Mouse (Mus musculus): ENCODE data around the gene Dhx29. TPM values are rescaled to one million over a fixed set of nuclear protein-coding genes. Genes with fewer than 3 reads are reported as not detected.
"Not testable (repeated sequence)": the region's sequence is repeated elsewhere in the genome, so short reads cannot be mapped to it uniquely, and the experiment has no call there.

Dhx29 gene
- polyA plus RNA-seq, 1 experiment from 2014 or later = 30.6 TPM

GRCm38 (mm10) chr13:112994191-112994590, 66.9 kb downstream of the Dhx29 start:
- no peaks in the 10 kb centered on the region; the same call in 1 of the 2 replicates for H3K4me1 ChIP-seq (ENCODE audit: insufficient read depth)
- peak overlapping the region; percentile 73 for H3K4me2 ChIP-seq
- TF ChIP-seq CTCF (IDR thresholded peaks at IDR 0.05; ENCODE audit: low read depth) = peak; percentile 83
- 1% methylated on average over 25 of the region's 25 CpGs for WGBS
- peaks cover 94% of the 10 kb centered on the region for H3K27me3 ChIP-seq (ENCODE audit: insufficient read depth, low read length)
- ATAC-seq (ENCODE audit: insufficient read depth) (peak; percentile 26; the same call in 1 of the 2 replicates), DNase-seq (peak; percentile 77)
- H3K4me3 ChIP-seq (ENCODE audit: low read depth, low read length) = peak overlapping the region; percentile 41
- no peak overlapping the region for H3K9ac ChIP-seq
- no peaks in the 10 kb centered on the region for H3K9me3 ChIP-seq (ENCODE audit: low read depth, low read length)
- no peak overlapping the region for H3K27ac ChIP-seq (ENCODE audit: low read depth)
- no peaks in the 10 kb centered on the region for H3K36me3 ChIP-seq (ENCODE audit: insufficient read depth)

- Histone ChIP-seq H3K4me3 (ENCODE audit: low read depth, low read length) (no peak overlapping the region), H3K9ac (no peak overlapping the region), H3K36me3 (ENCODE audit: insufficient read depth) (no peaks in the 10 kb centered on the region), H3K9me3 (ENCODE audit: low read depth, low read length) (no peaks in the 10 kb centered on the region), H3K27me3 (ENCODE audit: insufficient read depth, low read length) (peaks cover 80% of the 10 kb centered on the region), H3K4me1 (ENCODE audit: insufficient read depth) (no peaks in the 10 kb centered on the region), H3K4me2 (no peak overlapping the region), H3K27ac (ENCODE audit: low read depth) (no peak overlapping the region)
- no peak for TF ChIP-seq CTCF (IDR thresholded peaks at IDR 0.05; ENCODE audit: low read depth)
- DNase-seq = no peak
- 47% methylated on average over 4 of the region's 4 CpGs for WGBS
- no peak for ATAC-seq (ENCODE audit: insufficient read depth)
These were observed 69.2 kb downstream of the Dhx29 start for GRCm38 (mm10) chr13:112996407-112996806.

GRCm38 (mm10) chr13:112997369-112997768, 70.1 kb downstream of the Dhx29 start:
- Histone ChIP-seq H3K4me3 (ENCODE audit: low read depth, low read length) (no peak overlapping the region), H3K9me3 (ENCODE audit: low read depth, low read length) (no peaks in the 10 kb centered on the region), H3K36me3 (ENCODE audit: insufficient read depth) (no peaks in the 10 kb centered on the region), H3K4me2 (no peak overlapping the region), H3K4me1 (ENCODE audit: insufficient read depth) (no peaks in the 10 kb centered on the region), H3K9ac (no peak overlapping the region), H3K27ac (ENCODE audit: low read depth) (no peak overlapping the region), H3K27me3 (ENCODE audit: insufficient read depth, low read length) (peaks cover 75% of the 10 kb centered on the region)
- ATAC-seq (ENCODE audit: insufficient read depth) (no peak), DNase-seq (no peak)
- WGBS = 70% methylated on average over 6 of the region's 6 CpGs
- TF ChIP-seq CTCF (IDR thresholded peaks at IDR 0.05; ENCODE audit: low read depth) = no peak

- WGBS = 1% methylated on average over 45 of the region's 46 CpGs
- Histone ChIP-seq H3K4me1 (ENCODE audit: insufficient read depth) (no peaks in the 10 kb centered on the region), H3K4me3 (ENCODE audit: low read depth, low read length) (peak overlapping the region; percentile 34), H3K36me3 (ENCODE audit: insufficient read depth) (no peaks in the 10 kb centered on the region), H3K4me2 (peak overlapping the region; percentile 69), H3K9me3 (ENCODE audit: low read depth, low read length) (no peaks in the 10 kb centered on the region), H3K9ac (peak overlapping the region; percentile 27), H3K27me3 (ENCODE audit: insufficient read depth, low read length) (peaks cover 64% of the 10 kb centered on the region), H3K27ac (ENCODE audit: low read depth) (no peak overlapping the region)
- ATAC-seq (ENCODE audit: insufficient read depth) (0 out of 2 replicates have a peak, but pooled peaks have one; percentile 21), DNase-seq (peak; percentile 54)
- TF ChIP-seq CTCF (IDR thresholded peaks at IDR 0.05; ENCODE audit: low read depth) = no peak
These were observed 71.4 kb downstream of the Dhx29 start for GRCm38 (mm10) chr13:112998427-112999201.

GRCm38 (mm10) chr13:113000090-113000489, 72.8 kb downstream of the Dhx29 start:
- peaks cover 50% of the 10 kb centered on the region for H3K27me3 ChIP-seq (ENCODE audit: insufficient read depth, low read length)

GRCm38 (mm10) chr13:113000576-113001318, 73.5 kb downstream of the Dhx29 start:
- Histone ChIP-seq H3K4me3 (ENCODE audit: low read depth, low read length) (no peak overlapping the region), H3K27ac (ENCODE audit: low read depth) (0 out of 2 replicates have a peak overlapping the region, but pooled peaks have one; percentile 60), H3K4me2 (peak overlapping the region; percentile 18; the same call in 1 of the 2 replicates), H3K9me3 (ENCODE audit: low read depth, low read length) (no peaks in the 10 kb centered on the region), H3K27me3 (ENCODE audit: insufficient read depth, low read length) (peaks cover 43% of the 10 kb centered on the region), H3K36me3 (ENCODE audit: insufficient read depth) (no peaks in the 10 kb centered on the region), H3K9ac (no peak overlapping the region), H3K4me1 (ENCODE audit: insufficient read depth) (no peaks in the 10 kb centered on the region)
- peak; percentile 90 for ATAC-seq (ENCODE audit: insufficient read depth)
- 48% methylated on average over 9 of the region's 9 CpGs for WGBS
- no peak for TF ChIP-seq CTCF (IDR thresholded peaks at IDR 0.05; ENCODE audit: low read depth)
- DNase-seq = peak; percentile 72

More at GRCm38 (mm10) chr13:113000090-113000489, 72.8 kb downstream of the Dhx29 start:
- Histone ChIP-seq H3K27ac (ENCODE audit: low read depth) (0 out of 2 replicates have a peak overlapping the region, but pooled peaks have one; percentile 60), H3K4me3 (ENCODE audit: low read depth, low read length) (no peak overlapping the region), H3K36me3 (ENCODE audit: insufficient read depth) (no peaks in the 10 kb centered on the region), H3K4me1 (ENCODE audit: insufficient read depth) (no peaks in the 10 kb centered on the region), H3K9ac (no peak overlapping the region), H3K9me3 (ENCODE audit: low read depth, low read length) (no peaks in the 10 kb centered on the region), H3K4me2 (0 out of 2 replicates have a peak overlapping the region, but pooled peaks have one; percentile 18)
- DNase-seq (no peak), ATAC-seq (ENCODE audit: insufficient read depth) (no peak)
- 65% methylated on average over 3 of the region's 3 CpGs for WGBS
- no peak for TF ChIP-seq CTCF (IDR thresholded peaks at IDR 0.05; ENCODE audit: low read depth)

GRCm38 (mm10) chr13:113012683-113013082, 85.4 kb downstream of the Dhx29 start:
- no peaks in the 10 kb centered on the region for H3K9me3 ChIP-seq (ENCODE audit: low read depth, low read length)
- no peaks in the 10 kb centered on the region for H3K4me1 ChIP-seq (ENCODE audit: insufficient read depth)
- no peak for TF ChIP-seq CTCF (IDR thresholded peaks at IDR 0.05; ENCODE audit: low read depth)
- no peak overlapping the region for H3K4me3 ChIP-seq (ENCODE audit: low read depth, low read length)
- H3K27ac ChIP-seq (ENCODE audit: low read depth) = no peak overlapping the region
- H3K27me3 ChIP-seq (ENCODE audit: insufficient read depth, low read length) = no peaks in the 10 kb centered on the region
- DNase-seq (no peak), ATAC-seq (ENCODE audit: insufficient read depth) (no peak)
- H3K9ac ChIP-seq = no peak overlapping the region
- WGBS = 69% methylated on average over 6 of the region's 6 CpGs
- no peaks in the 10 kb centered on the region for H3K36me3 ChIP-seq (ENCODE audit: insufficient read depth)
- H3K4me2 ChIP-seq = peak overlapping the region; percentile 55; the same call in 1 of the 2 replicates

GRCm38 (mm10) chr13:113013174-113013953, 86.1 kb downstream of the Dhx29 start:
- not testable (repeated sequence) for H3K27me3 ChIP-seq (ENCODE audit: insufficient read depth, low read length); ATAC-seq (ENCODE audit: insufficient read depth); H3K36me3 ChIP-seq (ENCODE audit: insufficient read depth); H3K9me3 ChIP-seq (ENCODE audit: low read depth, low read length); DNase-seq; H3K9ac ChIP-seq; H3K27ac ChIP-seq (ENCODE audit: low read depth); H3K4me1 ChIP-seq (ENCODE audit: insufficient read depth)
- peak overlapping the region; percentile 55 for H3K4me2 ChIP-seq
- peak overlapping the region; percentile 18; the same call in 1 of the 2 replicates for H3K4me3 ChIP-seq (ENCODE audit: low read depth, low read length)
- 34% methylated on average over 18 of the region's 20 CpGs for WGBS
